Comparison of ENCODE assay signal across 8 mouse cellular contexts in the genomic region with DNA sequence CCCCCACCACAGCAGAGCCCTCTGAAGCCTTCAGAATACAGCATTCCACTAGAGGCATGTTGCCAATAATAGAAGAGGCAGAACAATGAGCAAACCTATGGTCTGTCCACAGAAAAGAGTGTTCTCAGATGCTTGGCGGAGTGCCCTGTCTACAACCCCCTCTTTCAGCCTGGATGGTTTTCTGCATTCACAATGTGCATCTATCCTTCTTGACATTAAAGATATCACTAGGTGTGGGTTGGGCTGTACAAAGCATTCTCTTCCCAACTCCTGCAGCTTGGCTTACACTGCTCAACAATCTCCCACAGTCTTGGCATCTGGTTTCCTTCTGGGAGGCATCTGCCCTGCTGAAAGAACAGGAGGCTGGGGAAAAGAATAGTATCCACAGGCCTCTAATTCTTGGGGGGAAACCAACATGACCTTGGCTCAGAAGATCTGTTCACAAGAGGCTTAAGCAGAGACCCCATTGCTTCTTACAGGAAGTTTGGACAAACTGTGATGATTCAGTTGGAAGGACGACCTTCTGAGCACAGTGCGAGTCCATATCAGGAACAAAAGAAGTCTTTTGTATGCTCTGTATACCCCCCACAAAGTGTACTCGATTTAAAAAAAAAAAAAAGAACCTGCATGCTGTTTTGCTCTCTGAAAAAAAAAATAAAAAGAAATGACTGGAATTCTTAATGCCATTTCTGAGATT.
DNase-seq lines count a peak whose midpoint lies in the region; ATAC-seq lines count a peak whose summit lies in the region.
"Had no signal": no experiment of that assay in that cellular context is flagged by ENCODE, and none has a peak within 500 bp of the region (broad histone marks: within the 10 kb centered on the region; RNA-seq: fewer than 3 reads in every experiment).

No protein-coding gene starts in this region.

- no peak overlapping the region for H3K4me3 ChIP-seq in hindbrain, embryonic 10.5 days
- no peak overlapping the region for H3K4me3 ChIP-seq in kidney, embryonic 15.5 days (replicated peaks)

- H3K36me3 ChIP-seq in hindbrain, embryonic 10.5 days: no peaks in the 10 kb centered on the region
- H3K36me3 ChIP-seq in kidney, embryonic 15.5 days: no peaks in the 10 kb centered on the region

- no peaks in the 10 kb centered on the region for H3K9me3 ChIP-seq in hindbrain, embryonic 10.5 days
- no peaks in the 10 kb centered on the region for H3K9me3 ChIP-seq in kidney, embryonic 15.5 days (replicated peaks)

- DNase-seq in brain, embryonic 18.5 days (ENCODE audit: low read depth, low spot score): peak; percentile 37
- peak; percentile 56 for DNase-seq in cerebellum, adult 9-11 months
- peak; percentile 23 for DNase-seq in hindbrain, embryonic 10.5 days (ENCODE audit: low spot score)
- DNase-seq in left cerebral cortex, postnatal 4 days: peak; percentile 77
- no peak for DNase-seq in thymus, adult 18-20 months
- no peak for DNase-seq in urinary bladder, postnatal 10 days (ENCODE audit: low spot score)

- intact Hi-C loops in left cerebral cortex, postnatal 4 days (cut with DNase I): no loop called here

- H3K27me3 ChIP-seq in hindbrain, embryonic 10.5 days (ENCODE audit: insufficient read depth, poor library complexity, severe bottlenecking): no peaks in the 10 kb centered on the region
- no peaks in the 10 kb centered on the region for H3K27me3 ChIP-seq in kidney, embryonic 15.5 days

- ATAC-seq in kidney, embryonic 15.5 days (replicated peaks; ENCODE audit: low FRiP score): no peak

- 42% methylated on average over 4 of the region's 4 CpGs for WGBS in hindbrain, embryonic 10.5 days
- 72% methylated on average over 4 of the region's 4 CpGs for WGBS in kidney, embryonic 15.5 days

- H3K9ac ChIP-seq in kidney, embryonic 15.5 days: no peak overlapping the region

- H3K4me1 ChIP-seq in hindbrain, embryonic 10.5 days (replicated peaks): peaks cover 5% of the 10 kb centered on the region; the same call in 1 of the 2 replicates
- H3K4me1 ChIP-seq in kidney, embryonic 15.5 days: no peaks in the 10 kb centered on the region

- H3K27ac ChIP-seq in hindbrain, embryonic 10.5 days: no peak overlapping the region
- no peak overlapping the region for H3K27ac ChIP-seq in kidney, embryonic 15.5 days
- H3K27ac ChIP-seq: kidney, postnatal 0 days had no signal

- no peak overlapping the region for H3K4me2 ChIP-seq in kidney, embryonic 15.5 days

Comparison
In these comparisons a context has a peak if more than half of its experiments do, and no peak if none do; other contexts are left out.
1. DNase-seq: peak in brain, embryonic 18.5 days (single experiment), cerebellum, adult 9-11 months (single experiment), hindbrain, embryonic 10.5 days (single experiment) and left cerebral cortex, postnatal 4 days (single experiment); none in thymus, adult 18-20 months (0 of 2) and urinary bladder, postnatal 10 days (single experiment).